Comparison of ENCODE assay signal across 8 mouse cellular contexts in the genomic region with DNA sequence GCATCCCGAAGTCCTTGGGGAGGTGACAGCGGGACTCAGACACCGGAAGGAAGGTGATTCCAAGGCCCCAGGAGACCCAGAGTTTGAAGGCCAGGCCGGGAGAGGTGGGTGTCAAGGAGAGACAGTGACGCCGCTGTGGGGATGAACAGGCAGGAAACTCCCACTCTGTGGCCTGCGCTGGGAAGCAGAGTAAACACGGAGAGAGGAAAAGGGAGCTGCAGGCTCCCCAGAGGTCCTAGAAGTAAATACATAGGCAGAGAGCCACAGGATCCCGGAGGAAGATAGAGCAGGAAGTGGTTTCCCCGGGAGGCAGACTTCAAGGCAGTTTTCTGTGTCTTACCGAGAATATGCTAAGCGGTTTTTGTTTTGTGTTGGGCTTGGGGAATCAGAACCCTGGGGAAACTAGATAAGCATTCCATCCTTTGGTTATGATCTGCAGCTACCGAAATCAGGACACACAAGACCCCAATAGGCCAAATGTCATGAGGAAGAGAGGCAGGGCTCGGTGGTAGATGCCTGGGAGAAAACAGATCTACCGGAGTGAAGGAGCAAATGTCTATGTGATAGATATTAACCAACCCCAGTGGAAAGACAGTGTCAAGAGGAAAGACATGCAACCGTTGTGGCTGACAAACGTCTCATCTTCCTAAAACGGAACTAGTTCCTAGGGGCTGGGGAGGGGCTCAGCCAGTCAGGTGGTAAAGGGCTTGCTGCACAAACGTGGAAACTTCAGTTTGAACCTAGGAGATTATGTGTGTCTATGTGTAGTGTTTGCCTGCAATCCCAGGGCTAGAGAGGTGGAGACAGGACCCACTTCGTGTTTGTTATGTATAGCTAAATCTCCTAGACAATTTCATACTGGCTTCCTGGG. TPM values are rescaled to one million over a fixed set of nuclear protein-coding genes. Genes with fewer than 3 reads are reported as not detected.
DNase-seq lines count a peak whose midpoint lies in the region; ATAC-seq and TF ChIP-seq lines count a peak whose summit lies in the region.

No protein-coding gene starts in this region.

- H3K27me3 ChIP-seq in E14TG2a.4 (ENCODE audit: insufficient read depth, low read length), result no peaks in the 10 kb centered on the region
- H3K27me3 ChIP-seq in limb, embryonic 11.5 days (ENCODE audit: control insufficient read depth, insufficient read depth, low read length), result no peaks in the 10 kb centered on the region
- no peaks in the 10 kb centered on the region for H3K27me3 ChIP-seq in midbrain, embryonic 12.5 days
- no peaks in the 10 kb centered on the region for H3K27me3 ChIP-seq in cerebellum, adult 2 months (ENCODE audit: control insufficient read depth, insufficient read depth, low read length)

- no peaks in the 10 kb centered on the region; the same call in 1 of the 2 replicates for H3K36me3 ChIP-seq in E14TG2a.4 (ENCODE audit: insufficient read depth, low read length)
- H3K36me3 ChIP-seq in limb, embryonic 11.5 days (ENCODE audit: control insufficient read depth, insufficient read depth, low read length), result no peaks in the 10 kb centered on the region
- H3K36me3 ChIP-seq in midbrain, embryonic 12.5 days, result no peaks in the 10 kb centered on the region

- H3K4me2 ChIP-seq in limb, embryonic 11.5 days (ENCODE audit: low read depth, severe bottlenecking), result peak overlapping the region; percentile 43
- peak overlapping the region; percentile 36 for H3K4me2 ChIP-seq in midbrain, embryonic 12.5 days (replicated peaks)

- peaks cover 86% of the 10 kb centered on the region for H3K4me1 ChIP-seq in E14TG2a.4 (replicated peaks; ENCODE audit: low read depth, low read length)
- H3K4me1 ChIP-seq in limb, embryonic 11.5 days (ENCODE audit: control insufficient read depth, insufficient read depth, low read length), result peaks cover 6% of the 10 kb centered on the region
- peaks cover 8% of the 10 kb centered on the region for H3K4me1 ChIP-seq in midbrain, embryonic 12.5 days
- H3K4me1 ChIP-seq in cerebellum, adult 2 months (ENCODE audit: control insufficient read depth, insufficient read depth, low read length), result no peaks in the 10 kb centered on the region

- H3K4me3 ChIP-seq in E14TG2a.4 (replicated peaks; ENCODE audit: low read length), result peak overlapping the region; percentile 79
- no peak overlapping the region for H3K4me3 ChIP-seq in limb, embryonic 11.5 days (ENCODE audit: low read depth, low read length)
- 0 out of 2 replicates have a peak overlapping the region, but pooled peaks have one; percentile 10 for H3K4me3 ChIP-seq in midbrain, embryonic 12.5 days
- no peak overlapping the region for H3K4me3 ChIP-seq in cerebellum, adult 2 months (replicated peaks; ENCODE audit: insufficient read depth, low read depth, low read length)

- DNase-seq in adrenal gland, postnatal 14 days, result peak; percentile 59
- DNase-seq in heart, postnatal 10 days, result peak; percentile 60 to 61
- no peak for DNase-seq in limb, embryonic 11.5 days (ENCODE audit: low spot score)
- DNase-seq in urinary bladder, postnatal 14 days (ENCODE audit: low spot score), result no peak
- DNase-seq in urinary bladder, postnatal 25 days (ENCODE audit: low spot score), result no peak
- DNase-seq in cerebellum, adult 2 months, result no peak

- TF ChIP-seq CTCF in E14TG2a.4 (conservative IDR thresholded peaks at IDR 0.05; ENCODE audit: low read length), result no peak
- no peak for TF ChIP-seq CTCF in cerebellum, adult 2 months (IDR thresholded peaks at IDR 0.05; ENCODE audit: borderline replicate concordance, insufficient read depth, low read depth, low read length)

- no peak for ATAC-seq in limb, embryonic 11.5 days (ENCODE audit: insufficient number of reproducible peaks, low FRiP score, low TSS enrichment, low read depth)
- no peak for ATAC-seq in midbrain, embryonic 12.5 days (ENCODE audit: low FRiP score, low read depth)

- no peaks in the 10 kb centered on the region for H3K9me3 ChIP-seq in E14TG2a.4 (ENCODE audit: low read length)
- no peaks in the 10 kb centered on the region for H3K9me3 ChIP-seq in limb, embryonic 11.5 days (ENCODE audit: control insufficient read depth, low read length)
- H3K9me3 ChIP-seq in midbrain, embryonic 12.5 days, result no peaks in the 10 kb centered on the region

- no peak for TF ChIP-seq POLR2A in cerebellum, adult 2 months (IDR thresholded peaks at IDR 0.05; ENCODE audit: borderline replicate concordance, insufficient read depth, low read length)

- intact Hi-C loops in heart, postnatal 10 days (cut with DNase I), result loop anchor here (2.0 kb wide), 1 partner anchor 23 kb away; no protein-coding TSS in a partner anchor

- 25% methylated on average over 20 of the region's 20 CpGs for WGBS in limb, embryonic 11.5 days
- WGBS in midbrain, embryonic 12.5 days, result 31% methylated on average over 20 of the region's 20 CpGs
- WGBS in cerebellum, adult 2 months, result 53% methylated on average over 20 of the region's 20 CpGs

- H3K9ac ChIP-seq in limb, embryonic 11.5 days (ENCODE audit: low read length), result peak overlapping the region; percentile 39; the same call in 1 of the 2 replicates
- peak overlapping the region; percentile 39; the same call in 1 of the 2 replicates for H3K9ac ChIP-seq in midbrain, embryonic 12.5 days (replicated peaks)

- H3K27ac ChIP-seq in limb, embryonic 11.5 days (replicated peaks; ENCODE audit: low read depth, low read length), result peak overlapping the region; percentile 23; the same call in 1 of the 2 replicates
- no peak overlapping the region for H3K27ac ChIP-seq in midbrain, embryonic 12.5 days (replicated peaks)
- no peak overlapping the region for H3K27ac ChIP-seq in cerebellum, adult 2 months (ENCODE audit: insufficient read depth, low read length)

RNA-seq across cellular contexts. Expression of gene Mymx, which starts 17.7 kb away (rescaled TPM):
- total RNA-seq in adrenal gland, postnatal 14 days (2021), result 0.44 TPM in 1 of 2 replicates, not detected in the other
- not detected for total RNA-seq in heart, postnatal 10 days (2021)
- polyA plus RNA-seq in limb, embryonic 11.5 days (2014; fragmentation: Nextera tagmentation; extraction: Ambion mirVana), result 4.8 and 7.0 TPM in 2 replicates
- not detected in 2 replicates for polyA plus RNA-seq in midbrain, embryonic 12.5 days (2016; fragmentation: Nextera tagmentation; extraction: Ambion mirVana)
- not detected in 2 replicates for polyA plus RNA-seq in cerebellum, adult 2 months (2012; rRNA removed)

RNA-seq across cellular contexts. Expression of gene Slc29a1, which starts 20.2 kb away (rescaled TPM):
- 114 and 140 TPM in 2 replicates for total RNA-seq in adrenal gland, postnatal 14 days (2021)
- 10 to 100 TPM; 88.3 to 99.0 TPM for total RNA-seq in heart, postnatal 10 days (2021)
- polyA plus RNA-seq in limb, embryonic 11.5 days (2014; fragmentation: Nextera tagmentation; extraction: Ambion mirVana), result 38.9 and 41.4 TPM in 2 replicates
- polyA plus RNA-seq in midbrain, embryonic 12.5 days (2016; fragmentation: Nextera tagmentation; extraction: Ambion mirVana), result 40.1 and 40.2 TPM in 2 replicates
- polyA plus RNA-seq in cerebellum, adult 2 months (2012; rRNA removed), result 72.2 and 75.6 TPM in 2 replicates

RNA-seq across cellular contexts. Expression of gene Capn11, which starts 39.5 kb away (rescaled TPM):
- total RNA-seq in adrenal gland, postnatal 14 days (2021), result 0.11 and 0.49 TPM in 2 replicates
- total RNA-seq in heart, postnatal 10 days (2021), result not detected
- 0.26 and 0.81 TPM in 2 replicates for polyA plus RNA-seq in limb, embryonic 11.5 days (2014; fragmentation: Nextera tagmentation; extraction: Ambion mirVana)
- 1.2 and 1.4 TPM in 2 replicates for polyA plus RNA-seq in midbrain, embryonic 12.5 days (2016; fragmentation: Nextera tagmentation; extraction: Ambion mirVana)
- polyA plus RNA-seq in cerebellum, adult 2 months (2012; rRNA removed), result 3.8 and 4.7 TPM in 2 replicates

RNA-seq across cellular contexts. Expression of gene Hsp90ab1, which starts 46.5 kb away (rescaled TPM):
- total RNA-seq in adrenal gland, postnatal 14 days (2021), result 1,351 and 1,485 TPM in 2 replicates
- total RNA-seq in heart, postnatal 10 days (2021), result 1,000 to 10,000 TPM; 1,000 to 1,054 TPM
- 1,903 and 1,914 TPM in 2 replicates for polyA plus RNA-seq in limb, embryonic 11.5 days (2014; fragmentation: Nextera tagmentation; extraction: Ambion mirVana)
- polyA plus RNA-seq in midbrain, embryonic 12.5 days (2016; fragmentation: Nextera tagmentation; extraction: Ambion mirVana), result 1,424 and 1,459 TPM in 2 replicates
- polyA plus RNA-seq in cerebellum, adult 2 months (2012; rRNA removed), result 915 and 924 TPM in 2 replicates

RNA-seq across cellular contexts. Expression of gene Slc35b2, which starts 55.9 kb away (rescaled TPM):
- total RNA-seq in adrenal gland, postnatal 14 days (2021), result 54.8 and 56.1 TPM in 2 replicates
- 10 to 100 TPM; 34.5 to 36.8 TPM for total RNA-seq in heart, postnatal 10 days (2021)
- 90.5 and 92.0 TPM in 2 replicates for polyA plus RNA-seq in limb, embryonic 11.5 days (2014; fragmentation: Nextera tagmentation; extraction: Ambion mirVana)
- polyA plus RNA-seq in midbrain, embryonic 12.5 days (2016; fragmentation: Nextera tagmentation; extraction: Ambion mirVana), result 96.6 and 102 TPM in 2 replicates
- polyA plus RNA-seq in cerebellum, adult 2 months (2012; rRNA removed), result 71.3 and 74.0 TPM in 2 replicates

Comparison
In these comparisons a context has a peak if more than half of its experiments do, and no peak if none do; other contexts are left out.
1. H3K4me3 ChIP-seq: peak in E14TG2a.4 (single experiment) and midbrain, embryonic 12.5 days (single experiment); none in limb, embryonic 11.5 days (single experiment) and cerebellum, adult 2 months (single experiment).
2. DNase-seq: peak in adrenal gland, postnatal 14 days (single experiment) and heart, postnatal 10 days (2 of 2); none in limb, embryonic 11.5 days (single experiment), urinary bladder, postnatal 14 days (single experiment), urinary bladder, postnatal 25 days (single experiment) and cerebellum, adult 2 months (0 of 2).